ENCODE assay signal across 8 mouse cellular contexts in genomic region chr2:167280090-167280985, GRCm38 (mm10). TPM values are rescaled to one million over a fixed set of nuclear protein-coding genes. Genes with fewer than 3 reads are reported as not detected.
DNase-seq lines count a peak whose midpoint lies in the region; ATAC-seq and TF ChIP-seq lines count a peak whose summit lies in the region.

No protein-coding gene starts in this region.

- TF ChIP-seq CTCF in kidney, adult 2 months (conservative IDR thresholded peaks at IDR 0.05; ENCODE audit: insufficient read depth, insufficient read length, low read depth, low read length): peak; percentile 98
- TF ChIP-seq CTCF in midbrain, postnatal 0 days (IDR thresholded peaks at IDR 0.05): peak; percentile 100

- ATAC-seq in limb, embryonic 14.5 days (ENCODE audit: low FRiP score, low read depth): peak; percentile 84
- ATAC-seq in midbrain, postnatal 0 days (ENCODE audit: low FRiP score): peak; percentile 85

- H3K27me3 ChIP-seq in kidney, adult 2 months (replicated peaks; ENCODE audit: control insufficient read depth, insufficient read depth, low read length): no peaks in the 10 kb centered on the region
- no peaks in the 10 kb centered on the region for H3K27me3 ChIP-seq in limb, embryonic 14.5 days (ENCODE audit: control insufficient read depth, insufficient read depth, low read length)
- H3K27me3 ChIP-seq in midbrain, postnatal 0 days (ENCODE audit: insufficient read depth, low read length): no peaks in the 10 kb centered on the region; the same call in 1 of the 2 replicates

- H3K27ac ChIP-seq in kidney, adult 2 months (ENCODE audit: insufficient read depth, low read depth, low read length): no peak overlapping the region
- no peak overlapping the region for H3K27ac ChIP-seq in limb, embryonic 14.5 days (replicated peaks; ENCODE audit: low read depth, low read length)
- H3K27ac ChIP-seq in midbrain, postnatal 0 days (ENCODE audit: low read depth, low read length): no peak overlapping the region

- H3K4me1 ChIP-seq in kidney, adult 2 months (ENCODE audit: control insufficient read depth, insufficient read depth, low read length): no peaks in the 10 kb centered on the region
- no peaks in the 10 kb centered on the region for H3K4me1 ChIP-seq in limb, embryonic 14.5 days (ENCODE audit: control insufficient read depth, insufficient read depth, low read length)
- H3K4me1 ChIP-seq in midbrain, postnatal 0 days (ENCODE audit: insufficient read depth, low read length): no peaks in the 10 kb centered on the region

- no peak overlapping the region for H3K4me2 ChIP-seq in limb, embryonic 14.5 days (replicated peaks; ENCODE audit: low read depth, low read length, severe bottlenecking)
- H3K4me2 ChIP-seq in midbrain, postnatal 0 days (ENCODE audit: low read depth, low read length, poor library complexity, severe bottlenecking): no peak overlapping the region

- H3K4me3 ChIP-seq in kidney, adult 2 months (ENCODE audit: insufficient read depth, low read depth, low read length): no peak overlapping the region
- no peak overlapping the region for H3K4me3 ChIP-seq in limb, embryonic 14.5 days (replicated peaks; ENCODE audit: low read length)
- no peak overlapping the region for H3K4me3 ChIP-seq in midbrain, postnatal 0 days (ENCODE audit: low read depth, low read length)

- H3K9me3 ChIP-seq in limb, embryonic 14.5 days (ENCODE audit: control insufficient read depth, low read length): no peaks in the 10 kb centered on the region
- no peaks in the 10 kb centered on the region for H3K9me3 ChIP-seq in midbrain, postnatal 0 days (ENCODE audit: low read length)

- peak; percentile 74 to 79 for DNase-seq in left cerebral cortex, adult 18-20 months (ENCODE audit: low spot score in 2 of 2)
- no peak for DNase-seq in left cerebral cortex, adult 11 months (ENCODE audit: low spot score)
- DNase-seq in embryo, embryonic 11.5 days (ENCODE audit: low read depth, low spot score): peak; percentile 73
- DNase-seq in gastrocnemius, postnatal 4 days (ENCODE audit: low spot score in 2 of 2): peak; percentile 65 to 78
- peak; percentile 78 for DNase-seq in kidney, adult 2 months
- DNase-seq in limb, embryonic 14.5 days (ENCODE audit: low spot score): peak; percentile 65
- DNase-seq in midbrain, postnatal 0 days (ENCODE audit: low spot score): peak; percentile 84
- peak; percentile 50 to 74 for DNase-seq in spleen, adult 18-20 months

- H3K9ac ChIP-seq in limb, embryonic 14.5 days (ENCODE audit: low read depth, low read length, severe bottlenecking): no peak overlapping the region
- H3K9ac ChIP-seq in midbrain, postnatal 0 days (replicated peaks; ENCODE audit: low read length, poor library complexity, severe bottlenecking): no peak overlapping the region

- no peaks in the 10 kb centered on the region for H3K36me3 ChIP-seq in kidney, adult 2 months (ENCODE audit: control insufficient read depth, insufficient read depth, low read length)
- no peaks in the 10 kb centered on the region for H3K36me3 ChIP-seq in limb, embryonic 14.5 days (ENCODE audit: control insufficient read depth, insufficient read depth, low read length)
- no peaks in the 10 kb centered on the region for H3K36me3 ChIP-seq in midbrain, postnatal 0 days (ENCODE audit: insufficient read depth, low read length)

- 40% methylated on average over 26 of the region's 26 CpGs for WGBS in kidney, adult 2 months
- WGBS in limb, embryonic 14.5 days: 46% methylated on average over 26 of the region's 26 CpGs
- 43% methylated on average over 26 of the region's 26 CpGs for WGBS in midbrain, postnatal 0 days

- TF ChIP-seq POLR2A in kidney, adult 2 months (IDR thresholded peaks at IDR 0.05; ENCODE audit: low read depth, low read length): no peak
- no peak for TF ChIP-seq POLR2A in limb, embryonic 14.5 days (IDR thresholded peaks at IDR 0.05; ENCODE audit: borderline replicate concordance, extremely low read depth, insufficient read depth, insufficient read length)

RNA-seq across cellular contexts. Expression of gene Ptgis, which starts 39.9 kb away (rescaled TPM):
- total RNA-seq in left cerebral cortex, adult 18-20 months (2021): 1 to 10 TPM; 1.5 to 2.4 TPM
- total RNA-seq in gastrocnemius, postnatal 4 days (2021): 10 to 100 TPM; 26.8 to 27.1 TPM
- polyA plus RNA-seq in kidney, adult 2 months (2012; rRNA removed): 8.3 and 11.2 TPM in 2 replicates
- polyA plus RNA-seq in limb, embryonic 14.5 days (2012; rRNA removed): 37.7 and 53.0 TPM in 2 replicates
- 31.2 and 31.8 TPM in 2 replicates for polyA plus RNA-seq in limb, embryonic 14.5 days (2014; fragmentation: Nextera tagmentation; extraction: Ambion mirVana)
- 4.3 and 6.1 TPM in 2 replicates for total RNA-seq in midbrain, postnatal 0 days (2014; rRNA removed)
- polyA plus RNA-seq in midbrain, postnatal 0 days (2015; fragmentation: Nextera tagmentation; extraction: Ambion mirVana): 3.9 and 4.7 TPM in 2 replicates
